Mouse (Mus musculus) hematopoietic stem cell, adult 5-6 weeks (primary cell): ENCODE data around the gene Tnrc18. TPM values are rescaled to one million over a fixed set of nuclear protein-coding genes. Genes with fewer than 3 reads are reported as not detected.

Source experiments
- ATAC-seq, 2 experiments: fragments of 125-278 bp in 1 of 2; replicated peaks in 1 of 2; 2 replicates each; pipeline ENCODE4 v1.8.0; 2016 to 2017; ENCODE audit warnings: inconsistent platforms in 2 of 2, mild to moderate bottlenecking in 2 of 2, moderate number of reproducible peaks in 2 of 2, low read depth in 1 of 2, moderate TSS enrichment in 1 of 2; ENCODE audit not compliant: low FRiP score in 2 of 2, poor library complexity in 2 of 2, severe bottlenecking in 2 of 2, insufficient read depth in 1 of 2, low TSS enrichment in 1 of 2
- total RNA-seq: library from RNA; stranded (forward); fragments of 172-1452, 232-1000 nt; gene quantifications from 2 replicates; pipeline ENCODE4 v1.2.3, GENCODE M21; 2017

Tnrc18 gene
- total RNA-seq, 1 experiment from 2014 or later: 21.4 TPM

DNA sequence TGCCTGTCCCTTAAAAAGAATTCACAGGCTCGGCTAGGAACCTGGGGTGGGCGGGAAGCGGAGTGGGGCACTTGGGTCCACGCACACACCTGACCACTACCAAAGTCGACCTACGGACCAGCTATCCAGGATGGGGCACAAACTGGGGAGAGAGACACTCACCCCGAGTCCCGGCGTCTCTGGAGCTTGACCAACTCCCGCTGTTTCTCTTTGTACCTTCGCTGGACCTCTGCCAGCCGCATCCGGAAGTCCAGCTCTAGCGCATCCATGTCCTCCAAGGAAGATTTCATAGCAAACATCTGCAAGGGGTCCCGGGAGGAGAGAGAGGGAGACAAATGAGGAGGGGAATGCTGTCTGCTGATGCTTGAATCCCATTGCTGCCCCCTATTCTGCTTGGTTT is 52.6 kb downstream of the Tnrc18 start:
- no peak for ATAC-seq

- peak in 1 of 2 experiments; percentile 5; a peak in 1 of 4 replicates for ATAC-seq
These were observed 53.2 kb downstream of the Tnrc18 start for GRCm38 (mm10) chr5:142764306-142764705.

DNA sequence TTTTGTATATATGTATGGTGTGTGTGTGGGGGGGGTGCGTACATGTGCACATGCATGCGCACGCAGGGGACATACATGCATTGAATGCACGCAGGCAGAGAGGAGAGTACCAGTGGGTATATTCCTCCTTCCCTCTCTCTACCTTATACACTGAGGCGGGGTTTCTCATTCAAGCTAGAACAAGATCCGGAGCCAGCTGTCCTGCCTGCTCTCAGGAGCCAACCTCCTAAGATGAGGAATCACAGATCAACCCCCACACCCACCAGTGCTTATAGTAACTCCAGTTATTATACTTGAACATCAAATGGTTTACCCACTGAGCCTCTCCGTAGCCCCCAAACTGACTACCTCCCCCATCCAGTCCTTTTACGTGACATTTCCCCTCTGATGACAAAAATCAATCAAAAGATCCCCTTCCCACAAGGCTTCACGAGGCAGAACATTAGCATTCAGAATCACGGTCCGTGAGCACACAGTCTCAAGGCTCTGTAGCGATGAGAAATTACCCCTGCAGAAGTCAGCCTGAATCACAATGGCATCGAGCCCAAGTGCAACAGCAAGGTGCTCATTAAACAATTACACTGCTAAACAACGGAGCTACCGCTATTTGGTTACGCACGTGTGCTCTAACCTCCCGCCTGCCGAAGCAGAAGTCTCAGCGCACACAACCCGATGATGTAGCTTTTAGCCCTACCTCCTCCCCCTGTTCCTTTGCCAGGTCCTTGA is 55.2 kb downstream of the Tnrc18 start:
- no peak for ATAC-seq

GRCm38 (mm10) chr5:142761326-142761983 is 56.0 kb downstream of the Tnrc18 start:
- ATAC-seq: no peak

DNA sequence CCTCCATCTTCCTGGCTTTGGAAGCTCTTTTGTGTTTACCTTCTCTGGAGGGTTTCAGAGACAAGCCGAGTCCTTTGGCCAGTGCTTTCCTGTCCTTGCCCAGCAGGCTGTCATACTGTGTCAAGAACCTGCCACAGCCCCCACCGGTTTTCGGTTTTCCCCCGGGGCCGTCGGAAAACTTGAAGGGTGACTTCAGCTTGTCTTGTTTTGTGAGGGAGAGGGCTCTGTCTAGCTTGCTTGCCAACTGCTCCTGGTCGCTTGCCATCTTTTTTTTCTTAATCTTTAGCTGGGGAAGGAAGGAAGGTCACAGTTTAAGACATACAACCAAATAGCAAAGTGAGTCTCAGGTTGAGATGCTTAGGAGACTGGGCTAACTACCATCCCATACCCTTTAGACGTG is 57.7 kb downstream of the Tnrc18 start:
- ATAC-seq: no peak

GRCm38 (mm10) chr5:142752241-142752640 is 65.2 kb downstream of the Tnrc18 start:
- ATAC-seq: no peak

GRCm38 (mm10) chr5:142750173-142750572 is 67.3 kb downstream of the Tnrc18 start:
- no peak for ATAC-seq

- ATAC-seq: no peak; a peak in 1 of 4 replicates
These were observed 70.3 kb downstream of the Tnrc18 start for GRCm38 (mm10) chr5:142747026-142747629.

DNA sequence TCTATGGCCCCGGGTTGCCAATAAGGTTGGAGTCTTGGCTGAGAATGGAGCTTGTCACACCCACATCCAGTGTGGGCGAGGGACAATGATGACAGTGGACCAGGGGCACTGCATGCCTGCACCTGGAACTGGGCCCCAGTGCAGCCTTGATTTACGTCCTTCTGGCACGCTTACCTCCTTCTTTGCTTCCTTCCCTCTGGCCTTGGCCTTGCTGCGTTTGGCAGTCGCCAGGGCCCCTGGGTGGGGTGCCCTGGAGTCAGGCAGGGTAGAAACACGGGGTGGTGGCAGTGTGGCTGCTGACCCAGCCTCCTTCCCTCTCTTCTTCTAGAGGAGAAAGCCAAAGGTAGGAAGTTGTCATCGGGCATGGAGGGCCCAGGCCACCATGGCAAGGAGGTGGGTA is 77.5 kb downstream of the Tnrc18 start:
- no peak for ATAC-seq

- ATAC-seq: no peak
These were observed 85.5 kb downstream of the Tnrc18 start for GRCm38 (mm10) chr5:142731916-142732315.

DNA sequence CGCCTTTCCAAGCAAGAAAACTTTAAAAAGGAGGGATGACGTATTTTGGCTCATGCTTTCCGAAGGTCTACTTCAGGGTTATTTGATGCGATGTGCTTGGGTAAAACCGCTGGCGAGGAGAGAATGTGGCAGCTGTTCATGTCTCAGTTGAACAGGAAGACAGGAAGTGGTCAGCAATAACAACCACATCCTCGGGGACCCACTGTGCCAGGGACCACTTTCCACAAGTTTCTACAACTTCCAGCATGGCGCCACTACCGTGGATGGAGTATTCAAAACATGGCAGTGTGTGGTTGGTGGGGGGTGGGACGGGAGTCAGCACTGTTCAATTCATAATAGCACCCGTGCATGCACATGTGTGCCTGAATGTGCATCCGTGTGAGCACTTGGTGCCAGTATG is 87.2 kb downstream of the Tnrc18 start:
- ATAC-seq: no peak

DNA sequence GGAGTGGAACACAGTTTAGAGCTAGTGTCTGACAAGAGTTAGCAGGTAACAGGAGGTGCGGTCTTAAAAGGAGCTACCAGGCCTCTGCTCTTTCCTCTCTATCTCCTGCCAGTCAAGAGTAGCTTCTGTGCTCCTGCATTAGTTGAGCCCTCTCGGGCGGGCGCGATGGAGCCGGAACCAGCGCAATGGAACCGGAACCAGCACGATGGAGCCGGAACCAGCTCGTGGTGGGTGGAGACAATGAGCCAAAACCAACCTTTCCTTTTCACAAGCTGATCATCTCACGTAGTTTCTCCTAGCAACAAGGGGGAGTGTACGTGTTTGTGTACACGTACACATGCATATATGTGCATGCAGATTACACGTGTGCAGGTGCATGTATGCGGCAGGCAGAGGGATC is 89.2 kb downstream of the Tnrc18 start:
- ATAC-seq: no peak

DNA sequence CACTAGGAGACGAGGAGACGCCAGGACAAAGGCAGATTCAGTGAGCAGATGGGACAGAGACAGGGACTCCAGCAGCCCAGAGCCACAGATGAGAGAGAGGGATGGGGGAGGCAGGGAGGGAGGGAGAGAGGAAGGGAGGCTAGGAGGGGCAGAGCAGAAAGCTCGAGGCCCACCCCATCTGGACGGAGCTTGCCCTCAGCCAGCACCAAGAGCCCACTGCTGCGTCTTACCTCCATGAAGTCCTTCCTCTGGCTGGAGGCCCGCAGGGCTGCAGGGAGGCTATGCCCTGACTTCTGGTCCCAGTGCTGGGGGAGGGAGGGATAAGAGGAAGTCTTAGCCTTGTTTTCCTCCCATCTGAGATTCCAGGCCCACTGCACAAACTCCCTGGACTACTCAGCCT is 90.7 kb downstream of the Tnrc18 start:
- no peak for ATAC-seq

DNA sequence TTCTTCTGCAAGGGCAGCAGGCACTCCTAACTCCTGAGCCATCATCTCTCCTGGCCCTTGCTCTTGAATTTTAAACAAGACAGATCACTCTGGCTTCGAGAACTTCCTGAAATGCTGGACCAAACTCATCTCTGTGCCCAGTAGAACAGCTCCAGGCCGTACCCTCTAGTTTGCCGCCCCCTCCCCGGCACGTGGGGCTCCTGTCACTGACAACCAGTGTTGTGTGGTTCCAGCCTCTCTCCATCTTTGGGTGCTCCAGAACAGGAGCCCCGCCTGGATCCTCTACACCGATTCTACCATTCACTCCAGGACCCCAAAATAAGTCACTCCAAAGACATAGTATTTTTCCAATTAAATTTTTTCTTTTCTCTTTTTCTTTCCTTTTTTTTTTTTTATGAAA is 93.2 kb downstream of the Tnrc18 start:
- no peak for ATAC-seq

DNA sequence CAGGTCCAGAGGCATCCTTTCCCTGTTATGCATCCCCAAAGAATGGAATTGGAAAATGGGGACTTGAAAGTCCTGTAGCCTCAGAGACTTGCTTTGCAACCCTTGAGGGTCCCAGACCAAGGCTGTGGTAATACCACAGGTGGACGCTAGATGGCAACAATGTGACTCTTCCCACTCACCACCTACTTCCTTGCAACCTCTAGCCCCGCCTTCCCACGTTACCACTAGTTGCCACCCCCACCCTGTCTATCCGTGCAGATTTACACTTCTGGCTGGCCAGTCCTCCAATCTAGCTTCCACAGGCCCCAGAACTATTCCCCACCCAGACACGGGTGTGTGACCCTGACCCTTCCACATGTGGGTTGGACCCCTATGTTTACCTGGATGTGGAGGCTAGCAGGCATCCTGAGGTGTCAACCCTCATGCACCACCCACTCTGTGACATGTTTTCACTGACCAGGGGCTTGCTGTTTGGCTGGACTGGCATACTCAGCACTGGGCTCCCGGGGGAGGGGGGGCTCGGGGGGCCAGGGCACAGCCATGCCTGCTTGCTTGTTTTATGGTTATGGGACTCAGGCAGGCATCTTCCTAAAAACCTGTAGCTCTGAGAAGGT is 93.8 kb downstream of the Tnrc18 start:
- peak; percentile 73 to 89 for ATAC-seq

DNA sequence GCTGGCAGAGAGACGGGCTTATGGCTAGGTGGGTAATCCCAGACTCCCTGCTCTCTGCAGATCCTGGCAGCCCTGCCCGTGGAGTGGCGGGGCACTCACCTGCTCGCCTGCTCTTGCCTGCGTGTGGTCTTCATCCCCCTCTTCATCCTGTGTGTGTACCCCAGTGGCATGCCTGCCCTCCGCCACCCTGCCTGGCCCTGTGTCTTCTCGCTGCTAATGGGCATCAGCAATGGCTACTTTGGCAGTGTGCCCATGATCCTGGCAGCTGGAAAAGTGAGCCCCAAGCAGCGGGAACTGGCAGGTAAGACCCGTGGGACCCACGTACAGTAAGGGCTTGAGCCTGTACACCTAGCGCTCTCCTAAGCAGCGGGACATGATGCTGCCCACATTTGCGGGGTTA is 97.6 kb downstream of the Tnrc18 start:
- no peak for ATAC-seq

- ATAC-seq: 0 out of 4 replicates have a peak, but pooled peaks of 1 of the 2 experiments have one; percentile 6
These were observed 99.0 kb downstream of the Tnrc18 start for GRCm38 (mm10) chr5:142718486-142718885.

- peak; percentile 61 to 73; a peak in 3 of 4 replicates for ATAC-seq
These were observed 99.4 kb downstream of the Tnrc18 start for GRCm38 (mm10) chr5:142718037-142718436.
